Mouse (Mus musculus): Measurements from ENCODE around the gene Slc38a7. TPM values are rescaled to one million over a fixed set of nuclear protein-coding genes. Genes with fewer than 3 reads are reported as not detected.
"Not testable (repeated sequence)": the region's sequence is repeated elsewhere in the genome, so short reads cannot be mapped to it uniquely, and the experiment has no call there.

Slc38a7 gene
- polyA plus RNA-seq, 2 experiments from 2014 or later = 4.7 to 5.3 TPM

DNA sequence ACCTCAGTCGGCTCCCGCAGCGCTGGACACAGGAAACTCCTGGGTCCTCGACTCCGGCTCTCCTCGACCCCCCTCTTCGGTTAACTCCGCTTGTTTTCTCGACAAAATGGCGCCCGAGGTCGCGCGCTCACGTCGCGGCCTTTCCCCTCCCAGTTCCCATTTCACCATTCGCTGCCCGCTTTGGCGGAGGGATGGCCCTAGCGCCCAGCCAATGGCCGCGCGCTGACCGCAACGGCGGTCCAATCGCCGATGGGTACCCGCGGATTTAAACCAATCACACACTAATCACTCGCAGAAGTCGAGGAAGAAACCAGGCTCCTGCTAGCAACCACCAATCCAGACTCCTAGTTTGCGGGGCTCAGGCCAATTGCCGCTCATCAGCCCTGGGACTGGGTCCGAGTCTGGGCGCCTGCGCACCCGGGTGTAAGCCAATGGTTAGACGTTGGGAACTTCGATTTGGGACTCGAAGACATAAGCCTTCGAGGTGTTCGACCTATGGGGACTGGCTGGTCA is 46.0 kb downstream of the Slc38a7 start, which contains the start of gene Cnot1:
Gene Cnot1 (minus strand): TSS at position 134 of the 513 bp plus-strand sequence.
- ATAC-seq = peak; percentile 87

DNA sequence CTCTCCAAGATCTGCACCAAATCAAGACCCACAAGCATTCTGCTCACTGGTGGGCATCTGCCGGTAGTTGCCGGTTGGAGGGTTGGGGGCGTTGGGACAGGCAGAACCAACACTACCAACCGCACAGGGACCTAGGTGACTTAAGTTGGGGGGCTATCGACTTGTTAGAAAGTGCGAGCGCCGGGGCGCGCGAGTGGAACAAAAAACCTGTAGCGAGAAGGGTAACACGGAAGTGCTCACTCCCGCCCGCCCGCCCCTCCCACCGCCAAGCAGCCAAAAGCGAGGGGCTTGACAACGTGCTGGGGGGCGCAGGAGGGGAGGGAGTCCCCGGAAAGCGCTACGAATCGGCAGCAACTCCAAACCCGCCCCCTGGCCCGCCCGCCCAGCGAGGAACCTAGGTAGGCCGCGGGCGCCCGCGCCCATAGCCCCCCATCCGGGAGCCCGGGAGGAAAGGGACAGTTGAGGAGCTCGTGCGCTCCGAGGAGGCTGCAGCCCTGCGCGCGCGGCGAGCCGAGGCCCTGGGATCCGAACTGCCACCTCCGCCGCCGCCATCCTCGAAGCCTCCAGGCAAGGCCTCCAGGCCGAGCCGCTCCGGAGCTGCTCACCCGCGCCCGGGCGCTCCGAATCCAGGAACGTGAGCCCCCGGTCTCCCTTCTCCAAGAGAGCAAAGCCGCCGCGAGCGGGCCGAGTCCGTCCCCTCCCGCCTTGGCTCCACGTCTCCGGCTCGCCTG is 46.7 kb downstream of the Slc38a7 start:
- ATAC-seq = no peak

DNA sequence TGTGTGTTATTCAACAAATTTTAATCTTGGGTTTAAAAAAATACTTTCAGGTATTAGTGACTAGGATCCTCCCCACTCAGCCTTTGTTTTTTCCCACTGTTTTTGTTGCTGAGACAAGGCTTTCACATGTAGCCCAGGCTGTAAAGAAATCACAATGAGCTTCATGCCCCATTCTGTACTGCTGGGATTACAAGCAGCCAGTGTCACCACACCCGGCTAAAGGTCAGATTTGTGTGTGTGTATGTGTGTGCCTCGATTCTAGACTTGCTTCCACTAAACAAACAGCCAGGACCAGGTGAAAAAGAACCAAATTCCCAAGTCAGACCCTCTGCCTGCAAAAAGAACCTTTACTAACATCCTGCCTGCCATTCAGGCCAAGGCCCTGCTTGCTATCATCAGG is 47.9 kb downstream of the Slc38a7 start:
- no peak for ATAC-seq

DNA sequence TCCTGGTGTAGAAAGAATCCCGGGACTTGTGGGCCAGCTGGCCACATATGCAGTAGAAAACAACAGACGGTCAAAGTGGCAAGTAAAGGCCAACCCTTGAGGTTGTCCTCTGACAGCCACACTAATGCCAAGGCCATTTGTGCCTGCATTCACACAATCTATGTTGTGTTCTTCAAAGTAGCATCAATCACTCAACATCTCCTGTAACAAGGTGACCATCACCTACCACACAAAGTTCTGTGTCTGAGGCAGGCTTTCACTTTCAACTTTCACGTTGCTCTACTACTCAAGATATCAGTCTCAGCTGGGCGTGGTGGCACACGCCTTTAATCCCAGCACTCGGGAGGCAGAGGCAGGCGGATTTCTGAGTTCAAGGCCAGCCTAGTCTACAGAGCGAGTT is 51.1 kb downstream of the Slc38a7 start:
- no peak for ATAC-seq

DNA sequence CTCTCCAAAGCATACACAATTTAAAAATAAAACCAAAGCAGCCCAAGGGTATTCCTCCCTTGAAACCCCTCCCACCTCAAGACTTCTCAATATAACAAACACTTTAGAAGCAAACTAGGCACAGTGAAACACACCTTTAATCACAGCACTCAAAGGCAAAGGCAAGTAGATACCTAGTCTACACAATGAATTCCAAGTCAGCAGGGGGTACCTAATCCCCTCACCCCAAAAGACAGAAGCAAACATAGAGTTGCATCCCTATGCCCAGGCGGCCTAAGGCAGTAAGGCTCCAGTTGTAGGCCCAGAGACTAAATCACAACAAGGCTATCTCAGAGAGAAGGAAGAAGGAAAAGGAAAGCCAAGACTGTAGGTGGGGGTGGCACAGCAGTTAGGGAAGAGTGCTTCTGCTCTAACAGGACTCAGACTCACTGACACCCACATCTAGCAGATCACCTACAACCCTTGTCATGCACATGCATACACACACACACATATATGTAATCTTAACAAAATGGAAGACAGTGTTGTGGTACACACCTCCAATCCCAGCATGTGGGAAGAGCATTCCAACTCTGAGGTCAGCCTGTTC is 51.8 kb downstream of the Slc38a7 start:
- ATAC-seq = no peak

DNA sequence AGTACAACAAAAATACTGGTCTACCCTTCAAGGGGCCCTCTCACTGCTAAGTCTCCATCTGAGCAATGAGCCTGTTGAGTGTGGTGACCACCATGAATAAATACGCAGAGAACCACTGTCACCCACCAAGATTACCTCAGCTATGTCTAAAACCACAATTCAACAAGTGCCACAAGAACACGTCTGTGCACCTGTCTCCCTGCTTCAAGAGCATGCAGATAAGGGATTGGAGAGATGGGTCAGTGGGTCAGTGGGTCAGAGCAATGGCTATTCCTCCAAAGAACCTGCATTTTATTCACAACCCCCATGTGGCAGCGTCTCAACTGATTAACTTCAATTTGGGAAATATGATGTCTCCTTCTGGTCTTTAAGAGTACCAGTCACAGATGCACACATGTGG is 53.0 kb downstream of the Slc38a7 start:
- no peak for ATAC-seq

DNA sequence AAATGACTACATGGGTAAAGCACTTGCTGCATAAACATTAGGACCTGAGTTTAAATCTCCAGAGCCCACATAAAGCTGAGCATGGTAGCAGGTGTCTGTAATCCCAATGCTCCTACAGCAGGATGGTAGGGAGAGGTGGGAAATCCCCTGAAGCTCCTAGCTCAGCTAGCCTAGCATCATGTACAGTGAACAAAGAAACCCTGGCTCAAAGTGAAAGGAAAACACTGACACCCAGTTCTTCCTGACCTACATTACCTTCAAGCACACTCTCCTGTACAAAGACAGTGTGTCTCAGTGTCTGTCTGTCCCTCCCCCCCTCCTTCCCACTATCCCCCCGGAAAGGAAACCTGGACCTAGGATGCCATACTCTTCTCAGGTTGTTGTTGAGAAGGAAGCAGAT is 53.4 kb downstream of the Slc38a7 start:
- peak; percentile 71 for ATAC-seq

DNA sequence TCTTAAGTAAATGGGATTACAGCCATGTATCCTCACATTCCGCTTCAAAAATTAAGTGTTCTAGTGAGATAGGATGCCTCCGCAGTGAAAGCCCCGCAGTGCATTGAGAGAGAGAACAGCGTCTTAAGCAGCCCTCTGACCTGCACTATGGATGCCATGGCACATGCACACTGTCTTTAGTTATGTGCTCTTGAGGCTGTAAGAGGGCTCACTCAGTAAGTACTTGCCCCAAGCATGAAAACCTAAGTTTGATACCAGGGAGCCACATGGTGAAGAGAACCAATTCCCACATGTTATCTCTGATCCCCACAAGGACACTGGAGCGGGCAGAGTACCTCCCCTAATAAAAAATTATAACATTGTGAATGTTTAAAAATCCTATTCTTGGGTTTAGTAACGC is 54.2 kb downstream of the Slc38a7 start:
- ATAC-seq = no peak

DNA sequence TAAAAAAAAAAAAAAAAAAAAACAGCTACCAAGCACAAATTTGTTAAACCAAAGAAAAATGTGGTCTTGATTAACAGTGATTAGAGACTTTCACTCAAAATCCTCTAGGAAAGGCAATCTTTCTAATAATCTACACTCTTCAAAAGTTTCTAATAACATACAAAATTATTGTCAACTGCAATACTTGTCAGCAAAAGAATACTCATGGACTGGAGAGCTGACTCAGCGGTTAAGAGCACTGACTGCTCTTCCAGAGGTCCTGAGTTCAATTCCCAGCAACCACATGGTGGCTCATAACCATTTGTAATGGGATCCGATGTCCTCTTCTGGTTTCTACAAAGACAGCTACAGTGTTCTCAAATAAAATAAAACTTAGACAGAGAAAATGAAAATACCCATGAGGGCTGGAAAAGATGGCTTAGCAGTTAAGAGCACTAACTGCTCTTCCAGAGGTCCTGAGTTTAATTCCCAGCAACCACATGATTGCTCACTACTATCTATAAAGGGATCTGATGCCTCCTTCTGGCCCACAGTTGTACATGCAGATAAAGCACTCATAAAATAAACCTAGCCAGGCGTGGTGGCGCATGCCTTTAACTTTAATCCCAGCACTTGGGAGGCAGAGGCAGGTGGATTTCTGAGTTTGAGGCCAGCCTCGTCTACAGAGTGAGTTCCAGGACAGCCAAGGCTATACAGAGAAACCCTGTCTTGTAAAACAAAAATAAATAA is 57.8 kb downstream of the Slc38a7 start:
- ATAC-seq = not testable (repeated sequence)

Other genes starting within 250 kb of the Slc38a7 start
- 10 to 100 TPM in 1 of 2 experiments, 1 to 10 TPM in 1; 7.0 to 10.1 TPM for gene Gins3, start 220.1 kb downstream of the Slc38a7 start, polyA plus RNA-seq (2017; shearing (Covaris generic))
- under 1 TPM in 1 of 2 experiments, not detected in 1; 0.97 TPM for gene Ndrg4, start 176.6 kb downstream of the Slc38a7 start, polyA plus RNA-seq (2017; shearing (Covaris generic))
- gene Setd6, start 137.7 kb downstream of the Slc38a7 start, polyA plus RNA-seq (2017; shearing (Covaris generic)) = 10 to 100 TPM in 1 of 2 experiments, 1 to 10 TPM in 1; 6.2 to 11.7 TPM
- gene Cnot1, start 46.1 kb downstream of the Slc38a7 start, polyA plus RNA-seq (2017; shearing (Covaris generic)) = 10 to 100 TPM; 87.9 to 88.0 TPM
- 100 to 1,000 TPM; 286 to 315 TPM for gene Sap18b, start 28.2 kb downstream of the Slc38a7 start, polyA plus RNA-seq (2017; shearing (Covaris generic))
- gene Got2, start 35.0 kb upstream of the Slc38a7 start, polyA plus RNA-seq (2017; shearing (Covaris generic)) = 100 to 1,000 TPM in 1 of 2 experiments, 10 to 100 TPM in 1; 66.6 to 136 TPM